Mouse (Mus musculus): ENCODE measurements around the gene Hectd3.

The Hectd3 gene

DNA sequence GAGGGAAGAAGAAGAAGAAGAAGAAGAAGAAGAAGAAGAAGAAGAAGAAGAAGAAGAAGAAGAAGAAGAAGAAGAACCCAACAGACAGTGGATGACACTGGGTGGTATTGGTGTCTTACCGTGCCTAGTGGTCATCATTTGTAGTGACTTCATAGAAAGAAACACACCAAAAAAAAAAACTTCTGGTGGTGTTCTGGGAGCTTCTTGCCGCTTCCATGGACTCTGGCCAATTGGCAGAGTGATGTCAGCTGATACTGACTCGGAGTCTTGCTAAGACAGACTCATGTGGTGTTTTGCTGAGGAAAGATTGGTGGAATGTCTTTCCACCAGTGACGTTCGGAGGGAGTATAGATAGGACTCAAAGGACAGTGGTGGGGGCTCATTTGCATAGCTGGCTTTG, 15.1 kb downstream of the Hectd3 start:
- in situ Hi-C loops (cut with MboI; ENCODE audit: unreplicated experiment in 2 of 2): no loop called here

DNA sequence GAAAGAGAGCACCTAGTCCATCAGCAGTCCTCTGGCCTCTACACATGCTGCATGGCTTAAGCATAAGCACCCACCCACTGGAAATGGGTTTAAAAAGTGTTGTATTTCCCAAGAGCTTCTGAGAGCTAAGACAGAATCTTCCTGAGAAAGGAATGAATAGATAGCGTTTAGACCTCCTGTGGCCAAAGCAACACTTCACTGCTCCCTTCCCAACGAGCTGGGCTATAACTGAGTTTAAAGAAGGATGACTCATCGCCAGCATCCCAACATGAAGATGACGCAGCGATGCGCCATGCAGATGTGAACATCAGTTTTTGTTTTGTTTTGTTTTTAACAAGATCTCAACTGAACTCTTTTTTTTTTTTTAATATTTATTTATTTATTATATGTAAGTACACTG, 18.5 kb downstream of the Hectd3 start:
- in situ Hi-C loops (cut with MboI; ENCODE audit: unreplicated experiment in 2 of 2): no loop called here

GRCm38 (mm10) chr4:117014901-117015415, 19.8 kb downstream of the Hectd3 start:
- in situ Hi-C loops (cut with MboI; ENCODE audit: unreplicated experiment in 2 of 2): no loop called here

GRCm38 (mm10) chr4:117017738-117018137, 22.6 kb downstream of the Hectd3 start:
- in situ Hi-C loops (cut with MboI; ENCODE audit: unreplicated experiment in 2 of 2): no loop called here

DNA sequence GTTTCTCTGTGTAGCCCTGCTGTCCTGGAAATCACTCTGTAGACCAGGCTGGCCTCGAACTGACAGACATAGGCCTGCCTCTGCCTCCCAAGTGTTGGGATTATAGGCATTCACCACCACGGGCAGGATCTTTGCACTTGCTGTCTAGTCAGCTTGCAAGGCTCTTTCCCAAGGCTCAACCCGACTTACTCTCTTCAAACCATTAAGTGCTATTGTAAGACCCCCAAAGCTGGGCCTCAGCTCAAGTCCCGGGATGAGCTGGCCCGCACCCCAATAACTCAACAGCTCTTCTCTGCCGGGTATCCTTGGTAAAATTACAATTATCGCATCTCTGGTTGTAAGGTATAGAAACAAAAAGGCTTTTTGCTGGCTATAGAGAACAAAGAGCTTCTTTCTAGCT, 23.2 kb downstream of the Hectd3 start:
- in situ Hi-C loops (cut with MboI; ENCODE audit: unreplicated experiment in 2 of 2): no loop called here

DNA sequence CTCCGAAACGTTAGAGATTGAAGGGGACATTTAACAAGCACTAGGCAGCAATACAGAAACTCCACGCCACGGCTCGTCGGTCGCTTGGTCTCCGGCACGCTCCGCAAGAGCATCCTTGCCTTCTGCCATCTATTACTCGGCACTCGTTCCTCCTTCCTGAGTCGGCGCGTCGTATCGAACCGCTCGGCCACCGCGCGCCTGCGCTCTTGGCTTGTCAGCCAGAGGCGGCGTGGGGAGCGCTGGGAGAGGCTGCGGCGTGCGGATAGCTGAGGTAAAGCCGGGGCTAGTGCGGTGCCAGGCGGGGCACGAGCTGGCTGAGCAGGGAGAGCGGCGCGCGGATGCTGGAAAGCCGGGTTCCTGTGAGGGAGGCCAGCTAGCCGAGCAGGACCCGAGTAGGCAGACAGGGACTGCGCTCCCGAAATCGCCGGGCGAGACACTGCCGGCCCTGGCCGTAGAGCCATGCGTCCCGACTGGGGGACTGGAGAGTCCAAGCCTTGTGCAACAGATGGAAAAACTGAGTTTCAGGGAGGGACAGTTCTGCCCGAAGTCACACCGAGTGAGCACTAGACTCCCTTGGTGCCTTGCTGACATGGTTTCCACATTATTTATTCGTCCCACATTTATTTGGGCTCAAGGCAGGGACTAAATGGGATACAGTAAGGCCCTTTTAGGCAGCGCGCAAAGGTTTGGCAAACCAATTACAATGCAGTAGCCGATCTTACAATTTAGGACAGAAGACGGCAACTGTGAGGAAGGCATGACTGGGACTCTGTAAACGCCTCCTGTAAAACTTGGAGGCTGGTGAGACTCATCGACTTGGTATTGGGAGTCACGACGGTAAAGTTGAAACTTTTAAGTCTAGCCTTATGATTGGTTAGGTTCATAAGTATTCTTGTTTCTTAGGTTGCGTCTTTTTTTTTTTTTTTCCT, 24.4 kb downstream of the Hectd3 start, which contains the start of gene Eif2b3:
Gene Eif2b3, plus strand, starts transcription at position 197 of the 929 bp plus-strand sequence.
- in situ Hi-C loops (cut with MboI; ENCODE audit: unreplicated experiment in 2 of 2): no loop called here

DNA sequence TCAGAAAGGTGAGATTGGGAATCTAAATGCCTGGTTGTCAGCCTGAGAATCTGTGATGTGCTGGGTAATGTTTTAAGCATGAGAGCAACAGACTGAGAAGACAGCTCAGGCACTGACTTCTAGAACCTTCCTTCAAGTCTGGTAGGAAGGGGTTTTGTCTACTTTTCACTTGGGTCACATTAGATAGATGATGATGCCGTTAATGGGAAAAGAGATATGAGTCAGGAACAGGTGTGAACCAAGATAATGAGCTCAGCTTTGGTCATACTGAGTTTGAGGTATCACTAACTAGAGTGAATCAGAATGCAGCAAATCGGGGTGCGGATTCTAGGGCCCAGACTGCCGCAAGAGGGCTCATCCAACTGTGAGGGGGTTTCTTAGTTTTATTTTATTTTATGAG, 28.4 kb downstream of the Hectd3 start:
- in situ Hi-C loops (cut with MboI; ENCODE audit: unreplicated experiment in 2 of 2): no loop called here

GRCm38 (mm10) chr4:117031105-117031504, 36.0 kb downstream of the Hectd3 start:
- in situ Hi-C loops (cut with MboI; ENCODE audit: unreplicated experiment in 2 of 2): no loop called here

- in situ Hi-C loops (cut with MboI; ENCODE audit: unreplicated experiment in 2 of 2): no loop called here
Measured at GRCm38 (mm10) chr4:117039925-117040687, 45.0 kb downstream of the Hectd3 start.

- in situ Hi-C loops (cut with MboI; ENCODE audit: unreplicated experiment in 2 of 2): no loop called here
Measured at GRCm38 (mm10) chr4:117040791-117041190, 45.7 kb downstream of the Hectd3 start.

DNA sequence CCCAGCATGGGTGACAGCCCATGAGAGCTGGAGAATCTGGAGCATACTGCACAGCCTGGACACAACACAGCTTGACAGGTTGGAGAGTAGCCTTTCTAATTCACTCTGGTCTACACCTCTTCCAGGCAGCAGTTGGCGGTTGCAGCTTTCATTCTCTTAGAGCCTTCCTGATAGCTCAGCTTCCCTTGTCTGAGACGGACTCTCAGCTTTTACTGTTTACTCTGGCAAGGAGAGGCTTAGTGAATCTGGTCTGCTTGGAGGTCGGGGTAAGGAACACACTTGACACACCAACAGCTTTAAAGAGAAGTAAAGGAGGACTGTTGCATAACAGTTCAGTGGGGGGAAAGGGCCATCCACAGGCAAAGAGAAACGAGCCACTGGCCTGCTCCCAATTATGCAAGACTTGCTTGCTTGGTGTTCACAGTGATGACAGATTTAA, 46.2 kb downstream of the Hectd3 start:
- in situ Hi-C loops (cut with MboI; ENCODE audit: unreplicated experiment in 2 of 2): no loop called here

DNA sequence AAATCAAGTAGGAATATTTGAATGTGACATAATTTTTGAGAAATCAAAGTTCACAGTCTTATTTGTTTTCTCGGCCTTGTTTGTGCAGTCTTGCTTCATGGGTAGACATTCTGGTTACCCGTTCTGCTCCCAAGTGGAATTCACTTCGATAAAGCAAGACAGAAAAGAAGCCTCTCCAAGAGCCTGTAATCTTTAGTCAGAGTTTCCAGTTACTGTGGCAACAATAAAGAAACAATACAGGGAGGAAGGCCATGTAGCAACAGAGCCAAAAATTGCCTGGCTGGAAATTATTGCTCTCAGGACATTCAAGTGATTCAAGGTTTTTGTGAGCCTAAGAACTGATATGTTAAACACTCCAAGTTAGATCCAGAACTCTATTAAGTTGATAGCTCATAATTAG, 53.7 kb downstream of the Hectd3 start:
- in situ Hi-C loops (cut with MboI; ENCODE audit: unreplicated experiment in 2 of 2): no loop called here

DNA sequence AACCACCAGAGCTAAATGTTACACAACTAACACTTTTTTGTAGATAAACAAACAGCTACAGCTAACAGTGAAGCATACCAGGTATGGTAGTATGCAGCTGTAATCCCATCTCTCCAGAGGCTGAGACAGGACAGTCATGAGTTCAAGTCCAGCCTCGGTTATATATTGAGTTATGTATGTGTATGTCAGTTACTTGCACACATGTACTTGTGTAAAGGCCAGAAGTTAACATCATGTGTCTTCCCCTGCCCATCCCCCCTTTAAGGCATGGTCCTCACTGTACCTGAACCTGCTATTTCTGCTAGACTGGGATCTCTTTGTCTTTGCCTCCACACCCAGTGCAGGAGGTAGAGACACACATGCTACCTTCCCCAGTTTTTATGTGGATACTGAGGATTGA, 54.4 kb downstream of the Hectd3 start:
- in situ Hi-C loops (cut with MboI; ENCODE audit: unreplicated experiment in 2 of 2): no loop called here

DNA sequence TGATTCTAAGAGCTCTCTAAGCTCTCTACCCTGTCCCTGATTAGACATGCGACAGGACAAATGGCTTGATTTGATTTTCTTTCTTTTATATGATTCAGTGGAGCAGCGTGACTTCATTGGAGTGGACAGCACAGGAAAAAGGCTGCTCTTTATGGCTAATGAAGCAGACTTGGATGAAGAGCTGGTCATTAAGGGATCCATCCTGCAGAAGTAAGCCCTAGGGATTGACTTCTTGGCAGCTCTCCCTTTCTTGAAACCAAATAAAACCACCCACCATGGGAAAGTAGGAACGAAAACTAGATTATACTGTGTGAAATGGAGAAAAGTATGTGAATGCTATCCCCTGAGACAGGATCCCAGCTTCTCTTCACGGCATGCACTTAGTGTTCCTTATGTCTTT, 57.5 kb downstream of the Hectd3 start:
- in situ Hi-C loops (cut with MboI; ENCODE audit: unreplicated experiment in 2 of 2): no loop called here

- in situ Hi-C loops (cut with MboI; ENCODE audit: unreplicated experiment in 2 of 2): no loop called here
Measured at GRCm38 (mm10) chr4:117053956-117054355, 58.8 kb downstream of the Hectd3 start.

All from v-Abl transformed pro-B cells (cell line).